Mouse (Mus musculus): ENCODE measurements around the gene Ttc39b.
"Not testable (repeated sequence)": the region's sequence is repeated elsewhere in the genome, so short reads cannot be mapped to it uniquely, and the experiment has no call there.

Ttc39b gene

DNA sequence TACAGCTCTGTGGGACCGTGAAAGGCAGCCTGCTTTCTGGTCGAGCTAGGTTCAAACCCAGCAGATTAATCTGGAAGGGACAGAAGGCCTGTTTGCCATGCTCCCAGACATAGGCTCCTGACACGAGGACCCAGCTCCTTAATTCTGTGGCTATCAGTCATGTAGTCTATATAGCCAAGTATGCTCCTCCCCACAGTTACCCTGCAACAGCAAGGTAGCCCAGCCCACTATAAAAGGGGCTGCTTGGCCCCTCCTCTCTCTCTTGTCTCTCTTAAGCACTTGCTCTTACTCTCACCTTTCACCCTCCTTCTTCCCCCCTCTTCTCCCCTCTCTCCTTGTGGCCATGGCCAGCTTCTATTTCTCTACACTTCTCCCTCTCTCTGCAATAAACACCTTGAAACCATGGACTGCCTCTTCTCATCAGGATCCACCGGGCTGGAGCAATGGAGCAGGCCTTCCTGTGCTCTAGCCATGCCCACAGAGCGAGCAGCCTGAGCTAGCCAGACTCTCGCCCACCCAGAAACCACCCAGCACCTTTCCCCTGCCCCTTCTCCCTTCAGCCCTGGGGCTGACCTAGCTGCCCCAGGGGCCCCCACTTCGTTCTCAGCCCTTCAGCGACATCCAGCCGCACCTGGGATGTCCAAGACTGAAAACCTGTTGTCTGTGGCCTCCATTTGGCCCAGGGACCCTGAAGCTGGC lies 51.0 kb downstream of the Ttc39b start:
- no peak for DNase-seq

DNA sequence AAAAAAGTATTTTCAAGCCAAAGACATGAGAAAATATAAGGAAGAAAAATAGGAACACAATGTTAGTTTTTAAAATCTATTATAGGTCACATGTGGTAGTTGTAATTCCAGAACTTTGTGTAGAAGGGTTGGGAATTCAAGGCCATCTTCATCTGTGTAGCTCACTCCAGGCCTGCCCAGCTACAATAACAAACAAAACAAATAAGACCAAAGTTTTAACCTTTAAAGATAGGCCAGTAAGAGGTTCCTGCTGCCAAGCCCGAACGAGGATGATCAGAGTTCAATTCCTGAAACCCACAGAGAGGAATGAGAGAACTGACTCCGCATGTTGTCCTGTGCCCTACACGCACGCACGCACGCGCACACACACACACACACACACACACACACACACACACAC lies 53.6 kb downstream of the Ttc39b start:
- DNase-seq: no peak

DNA sequence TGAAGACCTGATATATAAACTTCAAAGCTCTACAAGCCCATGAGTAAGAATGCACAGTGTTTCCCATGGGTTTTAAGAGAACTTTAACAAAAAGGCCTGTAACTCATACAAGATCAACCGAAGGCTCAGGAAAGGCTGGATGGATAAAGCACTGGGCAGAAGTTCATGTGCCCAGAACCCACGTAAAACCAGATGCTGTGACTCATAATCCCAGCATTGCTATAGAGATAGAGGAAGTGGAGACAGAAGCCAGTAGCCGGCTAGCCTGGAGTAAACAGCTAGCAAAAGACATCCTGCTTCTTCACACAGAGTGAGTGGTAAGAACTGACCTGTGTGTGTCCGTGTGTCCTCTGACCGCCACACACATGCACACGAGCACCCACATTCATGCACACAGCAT lies 54.4 kb downstream of the Ttc39b start:
- DNase-seq: no peak

DNA sequence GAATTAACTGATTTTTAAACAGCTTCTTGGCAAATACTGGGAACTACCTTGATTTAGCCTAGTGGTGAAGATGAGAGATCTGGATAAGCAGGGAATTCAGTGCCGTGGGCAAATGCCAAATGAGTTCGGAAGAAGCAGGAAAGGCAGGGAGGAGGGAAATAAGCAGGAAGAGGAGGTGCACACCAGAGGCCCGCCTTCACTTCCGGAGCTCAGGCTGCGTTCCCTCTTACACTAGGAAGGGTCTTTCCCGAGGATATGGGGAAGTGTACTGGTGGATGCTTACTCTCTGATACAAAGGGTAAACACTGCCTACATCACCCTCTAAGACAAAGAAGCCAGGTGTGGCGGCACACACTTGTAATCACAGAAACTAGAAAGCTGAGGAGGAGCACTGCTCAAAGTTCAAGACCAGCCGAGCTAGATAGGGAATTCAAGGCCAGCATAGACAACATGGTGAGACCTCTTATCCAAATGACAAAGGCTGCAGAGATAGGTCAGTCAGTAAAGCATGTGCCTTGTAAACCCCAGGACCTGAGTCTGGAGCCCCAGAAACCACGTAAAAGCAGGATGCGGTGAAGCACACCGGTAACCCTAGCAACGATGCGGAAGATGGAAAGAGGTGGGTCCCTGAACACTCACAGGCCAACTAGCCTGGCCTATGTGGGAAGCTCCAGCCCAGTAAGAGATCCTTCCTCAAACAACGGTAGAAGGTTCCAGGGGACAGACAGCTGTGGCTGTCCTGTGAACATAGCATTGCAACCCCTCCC lies 57.9 kb downstream of the Ttc39b start:
- DNase-seq: no peak

DNA sequence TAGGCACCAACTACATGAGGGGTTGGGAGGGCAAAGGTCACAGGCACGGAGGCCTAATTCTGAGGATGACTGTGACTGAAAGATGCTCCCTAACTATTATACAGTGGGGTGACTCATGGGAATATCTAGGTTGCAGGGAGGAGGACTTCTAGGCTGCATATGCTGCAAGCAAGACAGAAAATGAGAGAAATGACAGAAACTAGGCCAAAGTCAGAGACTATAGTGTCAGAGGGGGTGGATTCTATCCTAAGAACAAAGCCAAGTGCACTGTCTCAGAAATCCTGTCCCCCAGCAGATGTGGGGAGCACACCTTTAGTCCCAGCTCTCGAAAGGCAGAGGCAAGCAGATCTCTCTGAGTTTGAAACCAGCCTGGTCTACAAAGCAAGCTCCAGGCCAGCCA lies 59.2 kb downstream of the Ttc39b start:
- no peak for DNase-seq

DNA sequence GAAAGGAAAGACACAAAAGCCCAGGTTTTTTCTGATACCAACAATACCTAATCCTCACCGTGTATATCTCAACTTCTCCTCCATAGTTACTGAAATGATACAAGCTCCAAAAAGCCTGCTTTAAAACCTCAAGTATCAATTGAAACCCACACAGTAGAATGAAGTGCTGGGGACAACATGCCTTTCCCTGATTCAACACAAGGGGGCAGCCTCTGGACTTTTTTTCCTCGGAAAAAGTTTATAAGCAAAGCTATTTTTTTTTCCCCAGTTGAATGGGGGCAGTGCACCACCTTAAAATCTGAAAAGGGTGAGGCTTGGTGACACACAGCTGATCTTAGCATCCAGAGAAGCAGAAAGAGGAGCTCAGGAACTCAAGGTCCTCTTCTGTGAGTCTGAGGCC lies 62.1 kb downstream of the Ttc39b start:
- peak; percentile 67 for DNase-seq

DNA sequence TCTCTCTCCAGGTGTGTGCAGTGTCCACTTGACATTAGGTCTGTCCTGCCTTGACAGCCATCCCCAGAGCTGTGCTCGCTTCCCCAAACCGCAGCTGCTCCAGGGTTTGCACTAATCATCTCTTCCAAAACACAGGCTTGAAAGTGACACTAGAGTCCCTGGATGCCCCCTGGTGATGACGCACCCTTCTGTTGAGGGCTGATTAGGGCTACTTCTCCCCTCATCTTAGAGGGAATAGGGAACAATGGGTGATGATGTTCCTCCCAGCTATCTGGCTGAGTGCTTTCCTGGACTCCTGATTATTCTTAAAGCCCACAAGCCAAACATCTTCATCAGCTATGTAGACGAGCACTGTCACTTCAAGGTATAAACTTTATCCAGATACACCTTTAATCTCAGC lies 64.4 kb downstream of the Ttc39b start:
- no peak for DNase-seq

DNA sequence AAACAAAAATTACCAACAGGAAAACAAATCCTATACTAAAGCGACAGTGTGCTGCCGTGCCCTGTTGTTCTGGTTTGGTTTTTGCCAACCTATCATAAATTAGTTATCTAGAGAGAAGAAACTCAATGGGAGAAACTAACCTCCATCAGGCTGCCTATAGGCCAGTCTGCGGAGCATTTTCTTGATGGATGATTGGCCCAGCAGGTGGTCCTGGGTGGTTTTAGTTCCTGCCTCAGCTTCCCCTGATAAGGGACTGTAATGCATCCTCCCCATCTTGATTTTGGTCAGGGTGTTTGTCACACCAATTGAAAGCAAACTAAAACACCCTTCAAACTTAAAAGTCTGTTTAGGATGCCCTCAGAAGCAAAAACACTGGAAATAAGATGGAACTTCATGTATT lies 65.8 kb downstream of the Ttc39b start:
- no peak for DNase-seq

DNA sequence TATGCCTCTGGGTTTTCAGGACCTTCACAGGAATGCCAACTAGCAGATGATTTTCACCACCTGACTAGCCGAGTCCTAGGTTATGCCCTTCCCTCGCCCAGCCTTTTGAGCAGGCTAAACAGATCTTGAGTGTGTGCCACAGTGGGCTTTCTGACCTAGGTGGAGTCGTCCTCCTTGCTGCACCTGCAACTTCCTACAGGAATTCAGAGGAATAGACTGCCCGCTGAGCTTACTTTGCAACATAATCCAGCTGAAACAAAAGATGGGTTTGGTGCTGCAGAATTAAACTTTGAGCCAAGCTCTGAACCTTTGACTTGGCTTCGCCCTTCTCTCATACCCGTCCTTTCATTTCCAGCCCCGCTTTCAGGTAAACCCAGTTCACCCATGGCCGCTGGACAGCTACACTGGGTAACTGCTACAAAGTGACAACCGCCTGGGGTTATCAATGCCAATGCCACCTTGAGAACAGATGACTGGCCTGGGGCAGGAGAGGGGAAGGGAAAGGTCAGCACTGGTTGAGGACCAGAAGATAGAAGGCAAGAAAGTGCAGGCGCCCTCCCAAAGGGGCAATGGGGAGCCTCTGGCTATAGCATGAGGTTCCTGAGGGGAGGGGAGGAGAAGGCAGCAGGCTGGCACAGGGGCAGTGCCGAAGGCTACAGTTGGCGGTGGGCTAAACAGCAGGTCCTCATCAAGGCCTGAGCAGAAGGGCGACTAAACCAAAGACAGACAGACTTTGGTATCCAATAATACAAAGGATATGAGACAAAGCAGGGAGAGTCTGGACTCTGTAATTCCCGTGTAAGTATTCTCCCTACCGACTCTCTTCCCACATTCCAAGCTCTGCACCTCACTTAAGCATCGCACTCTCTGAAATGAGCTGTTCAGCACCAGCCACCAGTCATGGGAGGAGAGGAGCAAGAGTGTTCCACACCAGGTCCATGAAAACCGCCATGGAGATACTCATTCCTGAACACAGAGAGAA lies 66.5 kb downstream of the Ttc39b start:
- no peak for DNase-seq

DNA sequence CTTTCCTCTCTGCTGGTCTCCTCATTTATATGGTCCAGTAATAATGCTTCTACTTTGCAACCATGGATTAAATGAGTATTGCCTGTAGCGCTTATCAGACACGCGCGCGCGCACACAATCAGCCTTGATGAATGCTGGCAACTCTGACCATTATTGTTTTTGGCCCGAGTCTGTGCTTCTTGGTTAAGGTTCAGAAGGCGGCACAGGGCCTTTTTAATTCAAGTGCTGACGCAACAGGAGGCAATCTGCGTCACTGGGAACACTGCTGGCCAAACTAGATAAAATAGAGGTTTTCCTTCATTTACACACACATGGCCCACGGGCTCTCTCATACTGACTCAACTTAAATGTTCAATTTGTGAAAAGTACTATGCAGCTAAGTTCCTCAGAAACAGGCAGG lies 67.3 kb downstream of the Ttc39b start:
- DNase-seq: no peak

DNA sequence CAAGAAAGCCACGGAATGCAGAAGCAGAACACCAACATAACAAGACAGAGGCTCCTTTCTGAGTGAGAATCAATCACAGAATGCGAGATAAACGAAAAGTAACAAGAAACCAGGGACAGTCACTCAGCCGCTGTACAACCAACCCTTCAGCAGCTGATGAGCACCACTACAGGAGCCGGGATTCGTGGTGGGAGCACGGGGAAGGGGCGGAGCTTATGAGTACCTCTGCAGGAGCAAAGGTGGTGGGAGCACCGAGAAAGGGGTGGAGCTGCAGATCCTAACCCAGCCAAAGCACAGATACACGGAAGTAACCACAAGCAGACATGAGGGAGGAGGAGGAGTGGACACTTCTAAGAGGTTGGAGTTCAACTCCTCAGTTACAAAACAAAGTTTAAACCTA lies 69.1 kb downstream of the Ttc39b start:
- DNase-seq: no peak

DNA sequence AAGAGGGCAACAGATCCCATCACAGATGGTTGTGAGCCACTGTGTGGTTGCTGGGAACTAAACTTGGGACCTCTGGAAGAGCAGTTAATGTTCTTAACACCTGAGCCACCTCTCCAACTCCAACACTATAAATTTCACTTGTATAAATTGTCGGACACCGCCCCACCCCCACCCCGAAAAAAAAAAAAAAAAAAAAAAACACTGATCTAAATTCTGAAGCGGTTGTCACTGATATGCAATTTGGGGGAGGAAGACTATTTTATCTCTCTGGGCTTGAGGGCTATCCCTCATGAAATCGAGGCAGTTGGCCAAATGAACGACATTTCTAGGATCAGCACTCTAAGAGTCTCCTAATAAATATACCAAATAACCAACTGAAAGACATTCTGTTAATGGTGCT lies 70.4 kb downstream of the Ttc39b start:
- DNase-seq: no peak

DNA sequence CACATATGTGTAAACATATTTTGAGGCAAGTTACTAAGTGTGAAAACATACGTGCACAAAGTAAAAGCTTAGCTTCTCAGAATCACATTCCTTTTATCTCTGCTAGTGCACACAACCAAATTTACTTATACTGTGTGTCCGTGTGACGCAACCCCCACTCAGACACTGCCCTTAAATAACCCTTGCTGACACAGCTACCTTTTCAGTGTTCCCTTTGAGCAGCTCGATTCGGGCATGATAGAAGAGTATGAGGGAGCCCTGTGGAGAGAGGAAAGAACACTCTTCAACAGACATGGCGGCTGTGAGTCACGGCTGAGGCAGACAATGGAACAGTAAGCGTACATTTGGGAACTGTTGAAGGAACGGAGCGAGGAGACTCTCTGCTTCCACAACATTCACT lies 80.3 kb downstream of the Ttc39b start:
- no peak for DNase-seq

DNA sequence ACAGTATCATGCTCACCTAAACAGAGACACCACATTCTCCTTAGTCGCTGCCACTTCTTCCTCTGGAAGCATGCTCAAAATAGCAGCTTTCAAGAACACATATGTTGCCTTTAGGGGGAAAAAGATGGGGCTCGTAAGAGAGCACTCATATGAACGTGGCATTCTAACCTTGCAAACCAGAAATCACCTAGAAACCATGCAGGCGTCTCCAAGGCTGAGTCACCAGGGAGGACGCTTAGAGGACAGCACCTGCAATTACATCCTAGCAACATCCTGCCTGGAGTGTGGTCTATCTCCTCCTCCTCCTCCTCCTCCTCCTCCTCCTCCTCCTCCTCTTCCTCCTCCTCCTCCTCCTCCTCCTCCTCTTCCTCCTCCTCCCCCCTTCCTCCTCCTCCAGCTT lies 82.4 kb downstream of the Ttc39b start:
- no peak for DNase-seq

DNA sequence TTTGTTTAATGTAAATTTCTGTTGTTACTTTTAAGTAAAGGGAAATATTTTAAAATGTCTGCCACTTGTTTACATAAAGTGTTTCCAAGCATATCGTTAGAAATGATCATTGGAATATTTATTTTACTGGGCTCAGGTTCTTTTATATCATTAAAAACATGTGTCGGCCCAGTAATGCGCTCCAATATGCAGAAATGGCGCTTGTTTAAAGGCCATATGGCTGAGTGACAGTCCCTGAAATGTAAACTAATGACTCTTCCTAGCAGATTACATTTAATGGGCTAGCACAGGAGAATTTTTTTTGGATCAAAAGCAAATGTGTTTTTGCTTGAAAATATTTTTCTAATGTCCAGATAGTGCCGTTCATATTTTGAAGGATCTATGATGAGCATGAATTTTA lies 86.4 kb downstream of the Ttc39b start:
- no peak for DNase-seq

DNA sequence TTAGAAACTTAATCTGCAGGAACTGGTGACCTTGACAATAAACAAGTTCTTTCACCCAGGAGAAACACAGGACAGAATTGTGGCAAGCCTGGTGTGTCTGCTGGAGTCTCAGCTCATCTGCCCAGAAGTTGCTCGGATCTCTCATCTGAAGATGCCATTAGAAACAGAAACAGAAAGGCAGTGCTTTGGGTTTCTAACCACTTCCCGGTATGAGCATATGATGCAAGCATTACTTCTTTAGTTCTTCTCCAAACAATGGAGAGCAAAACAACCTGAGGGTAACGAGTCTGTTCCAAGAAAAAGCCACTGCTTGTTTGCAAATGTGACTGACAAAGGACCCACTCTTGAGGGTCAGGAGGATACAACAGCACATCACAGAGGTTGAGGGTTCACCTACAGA lies 88.8 kb downstream of the Ttc39b start:
- not testable (repeated sequence) for DNase-seq

DNA sequence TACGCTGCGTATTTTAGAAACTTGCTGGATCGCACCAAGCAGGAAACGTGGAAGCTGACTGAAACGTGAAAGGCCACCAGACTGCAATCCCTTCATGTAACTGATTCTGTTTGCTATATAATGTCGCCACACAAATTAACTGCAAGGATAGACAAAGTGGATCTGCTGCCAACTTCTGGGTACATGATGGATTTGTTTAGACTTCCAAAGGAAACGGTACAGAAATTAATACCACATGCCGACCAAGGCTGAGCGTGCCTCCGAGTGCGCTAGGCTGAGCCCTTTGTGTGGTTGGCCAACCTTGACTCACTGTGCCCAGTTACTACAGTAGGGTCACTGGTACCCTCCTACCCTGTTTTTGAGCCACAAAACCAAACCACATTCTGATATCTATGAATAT lies 89.3 kb downstream of the Ttc39b start:
- DNase-seq: no peak

DNA sequence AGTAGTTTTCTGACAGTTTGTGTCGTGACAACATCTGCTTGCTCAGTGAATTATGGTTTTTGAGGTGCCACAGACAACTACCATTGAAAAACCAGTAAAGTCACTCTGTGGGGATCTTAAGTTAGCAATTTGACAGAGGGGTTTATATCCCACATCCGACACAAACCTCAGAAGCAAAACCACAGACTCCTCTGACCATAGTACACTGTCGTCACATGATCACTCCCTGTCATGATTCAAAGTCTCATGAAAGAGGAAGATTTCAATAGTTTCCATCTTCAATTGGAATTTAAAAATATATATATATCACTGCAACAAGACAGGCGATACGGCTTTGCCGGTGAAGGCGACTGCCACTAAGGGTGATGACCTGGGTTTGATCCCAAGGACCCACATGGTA lies 89.9 kb downstream of the Ttc39b start:
- no peak for DNase-seq

DNA sequence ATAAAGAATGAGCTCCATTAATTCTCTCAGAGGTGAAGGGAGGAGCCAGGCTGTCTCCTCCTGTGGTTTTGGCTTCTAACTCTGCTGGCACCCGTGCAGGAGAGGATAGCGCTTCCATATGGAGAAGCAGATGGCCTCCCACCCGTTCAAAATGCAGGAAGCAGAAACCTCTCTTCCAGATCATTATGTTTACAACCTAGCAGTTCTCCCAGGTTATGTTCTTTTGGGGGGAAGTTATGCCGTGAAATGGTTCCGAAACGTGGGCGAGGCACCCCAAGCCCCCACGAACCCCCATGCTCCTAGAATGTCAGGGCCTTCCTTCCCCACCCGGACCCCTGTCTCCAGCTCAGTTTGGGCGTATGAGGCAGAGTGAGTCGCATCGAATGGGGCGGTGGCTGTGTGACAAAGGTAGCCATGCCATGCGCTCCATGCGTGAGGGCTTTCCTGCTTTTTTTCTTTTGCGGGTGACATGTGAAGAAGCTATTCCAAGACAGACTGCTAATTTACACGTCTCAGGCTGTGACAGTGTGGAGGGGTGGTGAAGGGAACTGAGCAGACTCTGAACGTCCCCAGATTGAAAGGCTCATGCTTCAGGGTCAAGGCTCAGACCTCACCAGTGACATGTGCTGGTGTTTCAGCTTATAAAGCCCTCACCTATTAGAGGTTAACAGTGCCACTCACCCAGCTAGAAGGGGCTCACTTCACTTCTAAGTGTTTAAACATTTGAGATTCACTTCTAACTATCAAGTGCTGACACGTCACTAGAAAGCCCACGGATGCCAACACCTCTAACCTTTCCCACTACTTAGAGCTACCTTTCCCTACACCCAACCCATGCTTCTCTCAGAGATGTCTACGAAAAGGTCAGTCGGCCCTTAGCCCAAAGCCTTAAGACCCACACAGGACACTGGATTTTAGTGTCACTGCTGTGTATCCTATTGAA lies 90.6 kb downstream of the Ttc39b start:
- no peak for DNase-seq

DNA sequence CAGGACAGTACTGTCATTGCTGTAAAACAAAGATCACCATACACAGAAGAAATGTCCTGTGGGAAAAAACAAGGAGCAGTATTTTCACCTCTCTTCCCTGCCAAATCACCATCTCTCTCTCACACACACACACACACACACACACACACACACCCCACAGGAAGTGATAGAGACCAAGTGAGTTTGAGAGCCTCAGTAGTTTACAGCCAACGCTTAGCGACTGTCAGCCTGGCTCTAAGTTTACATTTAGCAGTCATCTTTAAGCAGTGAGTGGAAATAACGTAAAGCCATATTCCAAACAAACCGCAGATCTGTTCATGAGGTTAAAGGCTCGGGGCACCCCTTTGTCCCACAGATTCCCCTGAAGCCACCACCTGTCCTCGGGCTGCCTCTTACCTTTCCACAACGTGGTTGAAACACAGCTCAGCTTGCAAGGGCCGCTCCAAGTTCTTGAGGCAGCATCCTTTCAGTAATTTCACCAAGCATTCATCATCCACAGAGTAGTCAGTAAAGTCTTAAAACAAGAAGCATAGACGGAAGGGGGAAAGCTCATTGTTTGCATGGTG lies 91.7 kb downstream of the Ttc39b start:
- no peak for DNase-seq

DNA sequence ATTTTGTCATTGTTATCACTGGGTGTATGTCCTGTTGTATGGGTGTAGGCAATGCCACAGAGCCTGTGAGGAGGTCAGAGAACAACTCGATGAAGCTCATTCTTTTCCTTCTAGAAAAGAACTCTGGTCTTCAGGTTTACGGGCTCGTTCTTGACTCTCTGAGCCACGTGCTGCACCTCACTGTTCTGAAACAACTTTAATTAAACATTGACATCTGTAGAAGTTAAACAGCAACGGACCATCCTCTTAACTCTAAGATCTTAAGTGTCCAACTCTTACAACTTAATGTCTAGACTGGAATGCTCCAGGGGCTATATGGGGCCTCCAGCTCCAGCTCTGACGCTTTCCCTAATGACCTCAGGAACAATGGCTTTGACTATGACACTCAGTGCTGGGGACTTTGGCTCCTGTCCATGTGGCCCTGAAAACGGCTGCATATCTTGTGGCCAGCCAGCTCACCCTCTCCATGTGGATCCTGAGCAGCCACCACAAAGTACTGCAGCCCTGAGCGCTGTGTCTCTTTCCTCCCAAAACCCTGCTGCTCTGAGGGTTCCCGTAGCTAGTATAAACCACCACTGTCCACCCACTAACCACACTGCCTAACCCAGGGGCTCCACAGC lies 95.3 kb downstream of the Ttc39b start:
- no peak for DNase-seq

DNA sequence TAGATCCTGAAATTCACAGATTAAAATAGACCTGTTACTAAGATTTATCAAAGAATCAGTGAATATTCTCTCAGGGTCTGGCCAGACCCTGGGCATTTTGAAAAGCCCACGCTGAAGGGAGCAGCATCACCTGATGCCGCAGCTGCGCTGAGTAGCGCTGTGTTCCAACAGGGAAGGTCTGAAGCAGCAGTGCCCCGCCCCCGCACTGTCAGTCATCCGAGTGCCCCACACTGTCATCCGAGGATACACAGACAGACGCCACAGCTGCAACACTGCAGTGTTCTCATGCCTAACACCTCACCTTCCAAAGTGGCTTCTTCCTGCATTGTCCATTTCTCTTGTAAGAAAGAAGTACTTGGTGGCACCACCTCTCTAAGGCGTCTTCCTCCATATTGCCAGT lies 96.0 kb downstream of the Ttc39b start:
- no peak for DNase-seq
